Mouse (Mus musculus): Measurements from ENCODE around the gene Prmt7.

DNA sequence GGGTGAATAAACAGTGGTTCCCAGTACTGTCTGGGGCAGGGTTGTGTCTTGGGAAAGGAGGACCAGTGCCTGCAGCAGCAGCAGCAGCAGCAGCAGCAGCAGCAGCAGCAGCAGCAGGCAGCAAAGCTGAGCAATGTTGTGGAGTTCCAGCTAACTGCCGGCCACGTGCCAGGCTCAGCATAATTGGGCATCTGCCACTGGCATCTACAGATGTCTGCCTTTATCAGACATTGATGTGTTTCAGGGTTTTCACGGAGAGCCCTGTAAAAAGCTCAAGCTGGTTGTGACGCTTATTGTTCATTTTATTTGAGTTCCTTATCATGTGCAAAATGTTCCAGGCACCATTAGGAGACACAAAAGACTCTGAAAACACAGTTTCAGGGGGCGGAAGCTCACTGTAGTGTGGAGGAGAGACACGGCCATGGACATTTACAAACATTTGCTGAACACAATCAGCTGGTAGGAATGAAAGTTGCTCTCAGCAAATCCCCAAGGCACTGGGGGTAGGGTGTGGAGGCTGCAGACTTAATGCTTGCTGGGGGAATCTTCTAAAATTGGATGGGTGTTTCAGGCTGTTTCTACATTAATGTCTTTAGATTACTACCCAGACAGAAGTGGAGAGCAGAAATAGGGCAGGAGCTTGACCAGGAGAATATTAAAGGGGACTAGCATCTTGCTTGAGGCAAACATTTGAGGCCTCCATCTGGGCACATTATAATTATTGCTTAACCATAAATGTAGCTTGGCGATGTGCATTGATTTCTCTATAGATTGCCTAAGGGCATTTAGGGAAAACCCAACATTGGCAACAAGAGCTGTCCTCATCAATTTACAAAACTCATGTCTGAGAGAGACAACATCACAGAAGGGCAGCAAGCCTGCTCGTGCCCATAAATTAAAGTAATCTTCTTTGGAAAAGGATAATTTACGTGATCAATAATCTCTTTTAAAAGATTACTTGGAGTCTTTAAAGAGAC, 90.3 kb downstream of the Prmt7 start:
- TF ChIP-seq POLR2A (IDR thresholded peaks at IDR 0.05; ENCODE audit: extremely low read depth, insufficient read depth, low read length) (no peak), CTCF (IDR thresholded peaks at IDR 0.05; ENCODE audit: low read depth, low read length) (no peak)
